Mouse (Mus musculus) bone marrow macrophage, adult 2 months (primary cell): ENCODE data around the gene C1qtnf1.

Experiments used
- CTCF ChIP-seq: IDR thresholded peaks from 2 replicates; pipeline ENCODE4 v1.5.1; 2012; ENCODE audit warnings: low read depth, mild to moderate bottlenecking, low read length, moderate library complexity
- POLR2A ChIP-seq: IDR thresholded peaks from 2 replicates; pipeline ENCODE4 v1.6.1; 2012; ENCODE audit warnings: mild to moderate bottlenecking, low read depth, low read length, borderline replicate concordance

DNA sequence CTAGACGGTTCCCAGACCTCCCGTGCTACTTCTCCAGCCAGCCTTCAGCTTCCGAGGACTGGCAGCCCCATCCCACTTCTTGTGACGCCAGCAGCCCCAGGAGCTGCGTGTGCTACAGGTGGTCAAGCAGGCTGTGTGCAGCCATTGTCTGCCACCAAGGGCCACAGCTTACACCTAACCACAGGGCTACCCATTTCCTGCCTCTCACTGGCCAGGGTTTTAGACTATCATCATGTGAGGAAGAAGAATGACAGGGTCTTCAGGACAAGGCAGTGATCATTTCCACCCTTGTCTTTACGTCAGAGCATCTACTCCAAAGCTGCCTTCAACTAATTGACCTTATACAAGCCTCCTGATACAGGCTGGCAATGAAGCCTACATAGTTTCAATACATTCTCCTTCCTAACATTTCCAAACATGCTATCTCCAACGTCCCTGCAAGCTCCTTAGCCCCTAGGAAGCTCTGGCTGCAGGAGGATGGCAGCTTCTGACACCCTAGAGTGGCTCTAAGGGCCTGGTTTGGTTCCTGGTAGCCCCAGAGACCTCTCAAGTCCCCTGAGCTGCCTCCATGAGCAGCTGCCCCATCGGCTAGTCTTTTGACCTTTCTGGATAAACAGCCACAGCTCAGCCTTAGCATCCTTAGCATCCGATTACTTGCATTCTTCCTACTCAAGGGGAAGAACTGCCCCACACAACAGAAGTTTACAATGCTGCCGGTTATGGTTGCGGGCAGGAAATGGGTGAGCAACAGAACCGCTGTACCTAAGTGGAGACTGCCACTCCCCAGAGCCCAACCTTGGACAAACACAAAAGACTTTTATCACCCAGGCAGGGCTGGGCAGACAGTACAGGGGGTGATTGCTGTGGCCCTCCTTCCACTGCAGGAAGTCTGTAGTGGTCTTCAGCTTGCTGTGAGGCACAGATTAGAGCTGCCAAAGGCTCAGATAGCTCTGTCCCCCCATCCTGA is 18.6 kb upstream of the C1qtnf1 start:
- TF ChIP-seq CTCF (no peak), POLR2A (no peak)
